Mouse (Mus musculus) thymus, postnatal 0 days (tissue): Measurements from ENCODE around the gene Btbd1. TPM values are rescaled to one million over a fixed set of nuclear protein-coding genes. Genes with fewer than 3 reads are reported as not detected.

Source experiments
- DNase-seq: peaks from one replicate; pipeline ENCODE4 v3.0.0-alpha.2; 2015; ENCODE audit warnings: low spot score
- polyA plus RNA-seq: library from polyadenylated mRNA; unstranded; fragments of >200 nt; fragmentation: Nextera tagmentation; extraction: Ambion mirVana; gene quantifications from 2 replicates; pipeline ENCODE4 v1.2.1, GENCODE M21; 2015

Btbd1 gene
- 71.8 and 75.0 TPM in 2 replicates for polyA plus RNA-seq

DNA sequence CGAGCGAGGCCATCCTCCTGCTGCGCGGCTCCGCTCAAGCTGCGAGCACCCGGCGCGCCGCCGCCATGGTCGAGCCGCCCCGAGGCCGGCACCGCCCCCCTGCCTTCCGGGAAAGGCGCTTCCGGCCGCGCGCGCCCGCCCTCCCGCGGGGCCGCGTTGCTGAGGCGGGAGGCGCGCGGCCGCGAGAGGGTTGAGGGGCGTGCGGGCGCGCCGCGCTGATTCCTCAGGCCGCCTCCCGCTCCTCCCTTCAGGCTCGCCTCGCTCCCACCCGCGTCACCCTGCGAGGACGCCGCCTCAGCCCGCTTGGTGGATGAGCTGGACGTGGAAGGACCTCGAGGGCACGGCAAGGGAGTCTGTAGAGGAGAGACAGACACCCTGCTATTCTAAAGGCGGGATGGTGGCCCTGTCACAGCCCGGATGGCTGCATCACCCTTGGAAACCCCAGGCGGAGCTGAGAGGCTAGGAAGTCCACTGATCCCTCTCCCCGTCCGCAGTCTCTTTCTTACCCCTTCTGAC lies at the start of gene Btbd1:
Btbd1 (minus strand) TSS at position 53 of the 516 bp plus-strand sequence.
- peak; percentile 91 for DNase-seq

DNA sequence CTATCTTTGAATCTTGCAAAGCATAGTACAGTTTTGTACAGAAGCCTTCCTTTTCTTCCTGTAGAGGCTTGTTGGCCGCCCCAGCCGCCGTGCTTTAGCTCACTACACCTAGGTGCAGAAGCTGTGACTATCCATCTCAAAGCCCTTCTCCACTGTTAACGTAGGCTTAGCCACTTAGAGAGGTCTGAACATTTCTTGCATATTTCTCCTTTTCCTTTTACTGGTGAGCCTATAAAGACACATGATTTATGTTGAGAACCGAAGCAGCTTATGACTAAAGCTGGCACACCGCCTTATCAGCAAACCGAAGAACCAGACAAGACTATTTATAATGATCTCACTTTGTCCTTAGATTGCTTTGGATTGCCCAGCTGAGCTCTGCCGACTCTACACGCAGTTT lies 46.1 kb upstream of the Btbd1 start:
- DNase-seq: no peak

- DNase-seq: no peak
Observed at GRCm38 (mm10) chr7:81874636-81875035, 45.4 kb upstream of the Btbd1 start.

DNA sequence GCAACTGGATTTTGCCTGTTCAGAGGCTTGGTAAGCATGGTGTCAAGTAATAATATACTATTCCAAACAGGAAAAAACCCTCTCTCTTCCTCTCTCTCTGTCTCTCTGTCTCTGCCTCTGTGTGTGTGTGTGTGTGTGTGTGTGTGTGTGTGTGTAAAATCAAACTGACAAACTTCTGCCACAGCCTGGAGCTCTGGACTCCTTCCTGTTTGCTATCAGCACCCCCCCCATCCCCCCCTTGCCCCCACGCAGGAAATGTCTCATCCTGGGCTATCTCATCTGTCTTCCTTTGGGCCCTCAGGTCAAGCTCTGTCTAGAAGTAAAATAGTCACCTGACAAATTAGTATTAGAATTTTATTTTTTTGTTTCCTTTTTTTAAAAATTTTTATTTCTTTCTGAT lies 44.6 kb upstream of the Btbd1 start:
- no peak for DNase-seq

DNA sequence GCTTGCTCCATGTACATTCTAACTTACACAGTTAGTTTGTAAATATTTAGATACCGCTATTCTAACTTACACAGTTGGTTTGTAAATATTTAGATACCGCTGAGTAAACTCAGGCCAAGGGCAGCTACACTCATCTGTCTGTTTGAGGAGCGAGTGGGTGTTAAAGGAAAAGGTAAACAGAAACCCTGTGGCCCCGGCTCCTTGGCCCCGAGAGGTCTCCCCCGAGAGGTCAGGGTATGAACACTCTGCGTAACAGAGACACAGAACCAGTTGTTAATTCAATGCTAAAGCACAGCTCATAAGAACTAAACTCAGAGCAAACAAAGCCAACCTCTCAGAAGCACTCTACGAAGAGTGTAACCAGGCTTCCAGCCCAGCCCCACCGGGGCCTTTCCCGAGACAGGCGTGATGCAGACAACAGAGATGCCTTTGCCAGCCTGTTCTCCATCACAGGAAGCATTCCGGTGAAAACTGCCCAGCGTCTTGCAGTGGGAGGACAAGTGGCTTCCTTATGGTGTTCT lies 43.3 kb upstream of the Btbd1 start:
- DNase-seq: no peak

- DNase-seq: peak; percentile 79
Observed at GRCm38 (mm10) chr7:81868158-81868557, 38.9 kb upstream of the Btbd1 start.

GRCm38 (mm10) chr7:81867231-81867930 lies 38.1 kb upstream of the Btbd1 start:
- DNase-seq: no peak

DNA sequence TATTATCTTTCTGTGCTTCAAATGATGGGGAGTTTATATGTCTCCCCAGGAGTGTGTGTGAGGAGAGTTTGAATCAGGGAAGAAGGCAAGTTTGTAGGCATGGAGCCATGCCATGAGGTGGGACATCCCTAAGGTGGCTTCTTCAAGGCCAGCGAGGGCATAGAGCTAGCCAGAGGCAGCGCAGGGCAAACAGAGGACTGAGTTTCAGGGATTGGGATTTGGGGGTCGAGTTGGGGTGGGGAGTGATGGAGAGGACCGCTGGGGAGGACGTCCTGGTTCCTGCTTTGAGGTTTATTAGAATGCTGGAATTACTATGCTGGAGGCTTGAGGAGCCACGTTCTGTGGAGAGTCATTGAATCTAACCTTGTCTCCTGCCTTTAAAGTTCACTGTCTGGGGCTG lies 36.7 kb upstream of the Btbd1 start:
- no peak for DNase-seq

DNA sequence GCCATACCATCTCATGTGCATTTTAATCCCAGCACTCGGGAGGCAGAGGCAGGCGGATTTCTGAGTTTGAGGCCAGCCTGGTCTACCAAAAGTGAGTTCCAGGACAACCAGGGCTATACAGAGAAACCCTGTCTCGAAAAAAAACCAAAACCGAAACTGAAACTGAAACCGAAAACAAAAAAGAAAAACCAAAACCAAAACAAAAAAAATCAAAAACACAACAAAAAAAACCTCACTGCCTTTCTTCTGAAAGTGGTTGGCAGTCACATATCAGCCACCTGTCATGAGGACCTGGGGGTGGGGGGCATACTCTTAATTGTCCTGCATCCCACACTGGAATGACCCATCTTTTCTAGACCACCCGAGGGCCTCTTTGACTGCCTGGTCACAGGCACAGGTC lies 35.3 kb upstream of the Btbd1 start:
- peak; percentile 46 for DNase-seq

DNA sequence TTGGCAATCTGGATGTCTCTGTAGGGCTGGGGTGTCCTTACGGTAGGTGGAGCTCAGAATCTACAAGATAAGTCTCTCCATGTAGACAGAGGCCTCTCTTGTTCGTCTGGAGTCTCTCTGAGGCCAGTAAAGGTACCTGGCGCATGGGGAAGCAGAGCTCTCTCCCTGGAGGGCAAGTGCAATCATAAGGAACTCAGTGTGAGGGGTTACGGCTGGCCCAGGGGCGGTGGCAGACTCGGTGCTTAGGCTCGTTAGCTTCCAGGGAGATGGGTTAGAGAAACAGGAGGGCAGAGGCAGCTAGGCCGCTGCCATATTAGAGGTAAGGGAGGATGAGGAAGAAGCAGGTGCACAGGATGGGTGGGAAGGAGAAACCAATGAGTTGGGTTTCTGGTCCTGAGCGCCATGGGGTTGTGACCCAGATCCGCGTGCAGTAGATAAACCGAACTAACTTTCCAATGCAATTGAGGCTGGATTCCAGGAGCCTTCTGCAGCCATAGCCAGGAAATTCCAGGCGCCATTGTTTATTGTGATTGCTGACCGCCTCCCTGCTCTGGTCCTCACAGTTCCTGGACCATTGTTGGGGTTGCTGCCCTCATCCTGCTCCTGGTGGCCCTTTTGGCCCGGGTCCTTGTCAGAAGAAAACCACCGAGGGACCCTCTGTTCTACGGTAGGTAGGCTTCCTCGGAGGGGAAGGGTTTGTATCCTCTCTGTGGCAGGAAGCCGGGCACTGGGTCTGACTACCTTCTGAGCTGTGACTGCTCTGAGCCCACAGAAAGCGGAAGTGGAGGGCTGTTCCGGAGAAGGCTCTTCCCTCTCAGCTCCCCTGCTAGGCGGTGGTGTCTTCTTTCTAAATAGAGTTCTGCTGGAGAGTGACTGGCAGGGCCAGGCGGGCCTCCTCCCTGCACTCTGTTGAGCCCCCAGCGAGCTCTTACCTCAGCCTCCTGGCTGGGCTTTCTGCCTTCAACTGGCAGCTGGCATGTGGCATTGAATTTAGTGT lies 33.7 kb upstream of the Btbd1 start:
- DNase-seq: peak; percentile 91

GRCm38 (mm10) chr7:81861921-81862320 lies 32.7 kb upstream of the Btbd1 start:
- no peak for DNase-seq

GRCm38 (mm10) chr7:81861461-81861860 lies 32.2 kb upstream of the Btbd1 start:
- DNase-seq: no peak

DNA sequence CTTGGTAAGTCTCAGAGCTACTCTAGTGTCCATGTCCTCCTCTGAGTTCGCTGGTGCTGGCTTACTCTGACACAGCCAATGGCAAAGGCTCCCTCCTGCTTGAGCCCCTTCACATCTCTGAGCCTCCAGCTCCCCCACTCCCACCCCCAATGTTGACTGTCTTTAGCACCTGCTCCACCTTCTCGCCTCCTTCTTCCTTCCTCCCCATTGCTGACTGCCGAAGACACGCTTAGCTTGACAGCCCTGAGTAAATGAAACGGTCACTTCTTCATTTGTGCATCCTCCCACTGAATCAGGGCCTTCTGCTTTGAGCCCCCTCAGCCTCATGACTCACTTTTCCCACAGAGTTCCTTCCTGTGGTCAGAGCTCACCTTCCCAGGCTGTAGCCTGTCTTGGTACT lies 31.8 kb upstream of the Btbd1 start:
- peak; percentile 63 for DNase-seq

DNA sequence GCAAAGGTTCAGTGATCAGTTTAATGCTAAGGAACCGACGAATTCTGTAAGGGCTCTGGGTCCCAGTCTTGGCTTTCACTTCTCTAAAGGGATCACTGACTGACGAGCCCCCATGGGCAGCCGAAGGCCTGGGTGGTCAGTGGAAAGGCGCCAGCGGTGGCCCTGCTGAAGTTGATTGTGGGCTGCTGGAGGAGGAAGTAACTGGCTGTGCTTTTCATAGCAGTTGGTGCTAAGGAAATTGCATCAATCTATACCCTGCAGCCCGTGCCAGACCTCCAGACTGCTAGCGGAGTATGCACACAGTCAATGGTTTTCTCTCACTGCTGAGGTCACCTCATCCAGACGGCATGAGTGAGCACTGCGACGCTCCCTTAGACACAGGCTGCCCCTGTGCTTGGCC lies 30.8 kb upstream of the Btbd1 start:
- DNase-seq: peak; percentile 55

DNA sequence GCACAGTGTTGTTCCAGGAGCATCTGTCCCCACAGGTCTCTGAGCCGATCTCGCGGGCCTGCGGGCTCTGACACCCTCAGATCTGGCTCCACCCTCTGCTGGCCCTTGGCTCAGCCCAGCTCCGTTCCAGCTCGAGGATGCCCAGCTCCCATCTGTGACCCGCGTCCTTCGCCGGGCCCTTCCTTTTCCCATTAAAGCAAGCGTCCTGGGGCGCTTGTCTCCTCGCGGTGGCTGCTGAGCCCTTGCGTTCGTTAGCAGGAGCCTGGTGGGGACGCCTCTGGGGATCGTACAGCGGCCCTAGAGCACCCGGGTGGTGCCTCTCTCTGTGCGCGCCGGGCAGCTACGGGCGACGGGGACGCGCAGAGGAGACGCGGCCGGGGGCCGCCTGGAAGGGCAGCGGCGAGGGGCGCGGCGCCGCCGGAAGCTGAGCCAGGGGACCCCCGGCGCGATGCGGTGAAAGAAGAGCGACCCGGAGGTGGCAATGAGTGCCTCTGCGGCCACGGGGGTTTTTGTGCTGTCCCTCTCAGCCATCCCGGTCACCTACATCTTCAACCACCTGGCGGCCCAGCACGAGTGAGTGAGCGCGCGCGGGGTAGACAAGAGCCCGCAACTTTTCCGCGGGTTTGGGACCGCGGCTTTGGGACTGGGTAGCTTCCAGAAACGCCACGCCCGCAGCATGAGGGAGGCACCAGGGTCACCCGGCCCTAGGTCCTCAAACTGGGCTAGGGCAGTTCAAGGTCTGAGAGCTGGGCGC lies 29.9 kb upstream of the Btbd1 start, which contains the start of gene Tm6sf1:
Tm6sf1 (plus strand) TSS at position 34 of the 754 bp plus-strand sequence.
- DNase-seq: peak; percentile 54

GRCm38 (mm10) chr7:81858236-81858635 lies 29.0 kb upstream of the Btbd1 start:
- no peak for DNase-seq

GRCm38 (mm10) chr7:81856221-81856620 lies 27.0 kb upstream of the Btbd1 start:
- no peak for DNase-seq

DNA sequence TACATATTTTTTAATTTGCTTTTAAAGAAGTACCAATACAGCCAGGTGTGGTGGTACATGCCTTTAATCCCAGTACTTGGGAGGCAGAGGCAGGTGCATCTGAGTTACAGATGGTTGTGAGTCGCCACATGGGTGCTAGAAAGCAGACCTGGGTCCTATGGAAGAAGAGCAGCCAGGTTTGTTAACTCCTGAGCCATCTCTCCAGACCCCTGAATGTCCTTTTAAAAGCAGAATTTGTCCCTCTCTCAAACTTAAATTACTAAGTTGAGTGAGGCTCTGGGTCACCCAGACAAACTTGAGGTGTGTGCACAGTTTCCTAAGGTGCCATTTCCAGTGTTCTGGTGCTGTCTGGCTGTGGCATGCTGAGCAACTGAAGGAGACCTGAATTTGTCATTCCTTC lies 26.5 kb upstream of the Btbd1 start, which contains the start of gene Gm10160:
Gm10160 (minus strand) TSS at position 101 of the 400 bp plus-strand sequence.
- no peak for DNase-seq

DNA sequence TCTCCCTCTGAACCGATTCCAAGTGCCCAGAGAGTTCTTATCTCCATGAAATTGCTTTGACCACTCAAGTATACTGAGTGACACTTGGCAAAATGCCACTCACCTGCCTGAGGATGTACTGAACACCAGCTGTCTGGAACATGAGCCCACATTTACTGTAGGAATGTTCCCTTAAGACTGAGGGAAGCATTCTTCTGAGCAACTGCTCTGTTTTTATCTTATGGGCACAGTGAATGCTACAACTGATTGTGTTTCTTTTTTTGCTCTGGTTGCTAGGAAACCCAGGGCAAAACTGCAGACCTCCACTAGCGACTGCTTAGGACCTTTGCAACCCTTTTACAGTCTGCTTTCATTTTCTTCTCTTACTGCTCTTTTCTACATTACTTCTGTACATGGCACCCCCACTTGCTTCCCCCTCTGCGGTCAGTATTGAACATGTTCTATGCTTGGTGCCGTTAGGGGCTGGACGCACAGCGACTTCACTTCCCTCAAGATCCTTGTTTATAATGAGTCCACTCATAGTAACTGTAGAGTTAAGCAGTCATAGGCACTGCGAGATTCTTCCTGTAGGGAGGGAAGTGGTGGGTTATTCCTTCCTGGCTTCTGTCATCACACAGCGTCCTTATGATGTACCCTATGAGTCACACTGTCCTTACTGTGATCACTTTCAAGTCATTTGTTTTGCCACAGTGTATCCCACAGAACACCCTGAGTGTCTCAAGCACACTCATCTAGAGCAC lies 25.5 kb upstream of the Btbd1 start:
- peak; percentile 11 for DNase-seq

DNA sequence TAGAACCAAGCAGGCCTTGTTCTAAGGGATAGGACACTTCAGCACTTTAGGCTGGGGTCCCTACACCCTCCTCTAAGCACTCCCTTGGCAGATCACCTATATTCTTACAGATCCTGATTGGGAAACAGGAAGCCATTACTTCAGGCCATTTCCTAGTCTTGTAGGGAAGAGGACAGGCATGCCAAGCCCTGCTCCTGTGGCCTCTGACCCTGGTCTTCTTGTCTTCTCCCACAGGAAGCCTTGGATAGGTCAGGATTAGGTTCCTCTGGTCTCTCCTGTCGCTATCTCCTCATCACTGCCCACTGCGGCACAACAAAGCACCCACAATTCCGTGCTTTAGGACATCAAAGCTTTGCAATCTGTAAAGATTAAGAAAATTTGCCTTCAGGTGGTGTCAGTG lies 22.5 kb upstream of the Btbd1 start:
- no peak for DNase-seq
